Mouse (Mus musculus): ENCODE results near the gene Prss23. TPM values are rescaled to one million over a fixed set of nuclear protein-coding genes. Genes with fewer than 3 reads are reported as not detected.

Gene Prss23
- total and polyA plus RNA-seq, 2 experiments from 2014 or later = 18.6 to 29.1 TPM

DNA sequence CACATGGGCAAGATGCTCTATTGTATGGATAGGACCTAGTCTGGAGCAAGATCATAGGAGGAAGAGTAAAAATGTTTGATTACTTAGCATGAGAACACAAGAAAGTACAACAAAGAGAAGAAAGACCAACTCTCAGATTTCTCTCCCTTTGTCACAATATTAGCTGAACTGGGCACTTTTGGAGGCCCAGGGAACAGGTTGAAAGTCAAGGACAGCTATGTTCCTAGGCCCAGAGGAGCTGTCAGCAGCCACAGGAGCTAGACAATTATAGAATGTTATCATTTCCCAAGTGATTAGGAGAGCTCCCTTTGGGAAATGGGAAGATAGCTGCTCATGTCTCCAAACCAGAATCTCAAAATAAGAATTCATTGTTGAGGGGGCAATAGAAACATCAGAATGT is 66.1 kb downstream of the Prss23 start:
- H3K27me3 ChIP-seq (ENCODE audit: insufficient read depth, low read length) = no peaks in the 10 kb centered on the region
- no peaks in the 10 kb centered on the region for H3K36me3 ChIP-seq (ENCODE audit: insufficient read depth, low read length)
- H3K27ac ChIP-seq = no peak overlapping the region
- TF ChIP-seq CTCF (IDR thresholded peaks at IDR 0.05; ENCODE audit: low read depth) = no peak
- no peak overlapping the region for H3K4me3 ChIP-seq (ENCODE audit: low read length)
- no peak for ATAC-seq
- DNase-seq (ENCODE audit: low spot score) = no peak
- no peak overlapping the region for H3K4me2 ChIP-seq (ENCODE audit: low read depth, low read length)
- H3K9me3 ChIP-seq (ENCODE audit: low read length) = no peaks in the 10 kb centered on the region
- 0 out of 2 replicates have a peak, but pooled peaks cover 4% of the 10 kb centered on the region for H3K4me1 ChIP-seq (ENCODE audit: insufficient read depth, low read length)
- no peak overlapping the region for H3K9ac ChIP-seq (replicated peaks; ENCODE audit: low read length)

GRCm38 (mm10) chr7:89459691-89460090 is 67.3 kb downstream of the Prss23 start:
- no peak overlapping the region for H3K4me3 ChIP-seq (ENCODE audit: low read length)
- TF ChIP-seq CTCF (IDR thresholded peaks at IDR 0.05; ENCODE audit: low read depth) = no peak
- WGBS = 92% methylated on average over 2 of the region's 2 CpGs
- no peaks in the 10 kb centered on the region for H3K36me3 ChIP-seq (ENCODE audit: insufficient read depth, low read length)
- H3K9ac ChIP-seq (replicated peaks; ENCODE audit: low read length) = no peak overlapping the region
- H3K27me3 ChIP-seq (ENCODE audit: insufficient read depth, low read length) = no peaks in the 10 kb centered on the region
- no peak overlapping the region for H3K4me2 ChIP-seq (ENCODE audit: low read depth, low read length)
- ATAC-seq (no peak), DNase-seq (ENCODE audit: low spot score) (no peak)
- H3K9me3 ChIP-seq (ENCODE audit: low read length) = no peaks in the 10 kb centered on the region
- H3K4me1 ChIP-seq (ENCODE audit: insufficient read depth, low read length) = 0 out of 2 replicates have a peak, but pooled peaks cover 4% of the 10 kb centered on the region
- no peak overlapping the region for H3K27ac ChIP-seq

Other genes starting within 250 kb of the Prss23 start
- gene Tmem135, start 123.0 kb downstream of the Prss23 start, total RNA-seq (2014; rRNA removed) = 24.3 and 31.4 TPM in 2 replicates
- gene Tmem135, start 123.0 kb downstream of the Prss23 start, polyA plus RNA-seq (2015; fragmentation: Nextera tagmentation; extraction: Ambion mirVana) = 31.8 and 33.5 TPM in 2 replicates
- 4.4 and 4.7 TPM in 2 replicates for gene Fzd4, start 122.8 kb downstream of the Prss23 start, total RNA-seq (2014; rRNA removed)
- 2.1 TPM in 2 replicates for gene Fzd4, start 122.8 kb downstream of the Prss23 start, polyA plus RNA-seq (2015; fragmentation: Nextera tagmentation; extraction: Ambion mirVana)
- gene Me3, start 105.2 kb upstream of the Prss23 start, total RNA-seq (2014; rRNA removed) = 23.6 and 38.1 TPM in 2 replicates
- gene Me3, start 105.2 kb upstream of the Prss23 start, polyA plus RNA-seq (2015; fragmentation: Nextera tagmentation; extraction: Ambion mirVana) = 28.0 and 30.1 TPM in 2 replicates

Data from hindbrain, postnatal 0 days (tissue).